Mouse (Mus musculus): ENCODE data around the gene Kmt5b. TPM values are rescaled to one million over a fixed set of nuclear protein-coding genes. Genes with fewer than 3 reads are reported as not detected.

Gene Kmt5b
- total RNA-seq, 2 experiments from 2014 or later: 50.1 to 51.6 TPM

DNA sequence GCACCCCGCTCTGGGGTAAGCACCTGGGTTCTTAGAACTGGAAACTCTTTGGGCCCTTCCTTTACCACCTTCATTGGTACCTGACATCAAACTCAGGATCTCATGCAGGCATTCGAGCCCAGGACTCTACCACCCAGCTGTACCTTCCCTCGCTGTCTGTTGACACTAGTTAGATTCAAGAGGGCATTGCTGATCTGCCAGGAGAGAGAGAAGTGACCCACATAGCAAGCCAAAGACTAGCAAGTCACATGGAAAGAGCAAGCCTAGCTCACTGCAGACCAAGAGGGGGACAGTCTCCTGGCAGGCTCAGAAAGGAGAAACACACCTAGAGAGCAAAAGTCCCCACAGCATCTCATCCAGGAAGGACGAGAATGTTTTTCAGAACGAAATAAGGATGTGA is 73.5 kb downstream of the Kmt5b start:
- DNase-seq (ENCODE audit: low spot score in 2 of 2): no peak

DNA sequence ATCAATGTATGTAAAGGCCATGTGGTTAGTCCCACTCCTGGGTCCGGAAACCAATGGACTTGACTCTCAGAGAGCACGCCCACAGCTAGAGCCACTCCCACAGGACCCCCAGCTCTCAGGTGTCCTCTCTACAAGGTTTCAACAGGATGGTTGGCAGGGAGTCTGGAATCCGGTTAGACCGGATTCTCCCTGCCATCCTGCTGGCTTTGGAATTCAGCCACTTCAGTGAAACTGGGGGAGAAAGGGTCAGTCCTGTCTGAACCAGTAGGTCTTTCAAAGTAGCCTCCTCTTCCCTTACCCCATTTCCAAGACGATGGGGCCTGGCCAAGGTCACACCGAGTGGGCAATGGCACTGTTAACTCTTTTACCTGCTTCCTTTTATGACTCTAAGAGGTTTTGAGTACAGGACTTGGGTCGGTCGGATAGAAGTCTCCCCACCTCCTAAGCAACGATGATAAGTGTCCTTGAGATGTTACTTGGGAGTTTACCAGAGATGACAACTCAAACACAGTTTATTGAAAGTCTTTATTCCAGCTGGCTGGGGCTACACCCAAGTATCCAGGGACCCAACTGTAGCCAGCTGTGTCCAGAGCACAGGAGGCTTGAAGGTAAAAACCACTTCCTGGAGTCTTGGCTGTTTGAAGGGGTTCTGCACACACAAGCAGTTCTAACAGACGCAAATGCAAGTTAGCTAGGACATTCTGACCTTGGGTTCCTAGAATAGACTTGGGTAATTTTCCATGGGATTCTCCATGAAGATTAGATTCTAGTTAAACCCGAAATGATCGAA is 75.3 kb downstream of the Kmt5b start:
- DNase-seq (ENCODE audit: low spot score in 2 of 2): no peak

DNA sequence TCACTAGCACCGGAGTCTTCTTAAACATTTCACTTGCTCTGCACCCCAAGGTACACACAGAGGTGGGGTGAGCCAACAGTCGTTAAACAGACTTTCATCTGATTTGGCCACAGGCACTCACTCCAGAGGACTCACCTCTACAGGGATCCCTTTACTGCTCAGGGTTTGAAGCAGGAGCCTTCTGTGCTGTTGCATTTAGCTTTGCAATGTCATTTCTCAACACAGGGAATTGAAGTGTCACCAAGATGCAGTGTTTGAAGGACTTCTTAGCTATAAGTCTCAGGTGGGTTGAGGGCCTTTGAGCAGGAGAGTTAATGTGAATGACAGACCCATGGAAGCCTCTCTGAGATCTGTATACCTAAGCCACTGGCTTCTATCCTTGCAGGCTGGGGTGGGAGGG is 76.4 kb downstream of the Kmt5b start:
- no peak for DNase-seq (ENCODE audit: low spot score in 2 of 2)

DNA sequence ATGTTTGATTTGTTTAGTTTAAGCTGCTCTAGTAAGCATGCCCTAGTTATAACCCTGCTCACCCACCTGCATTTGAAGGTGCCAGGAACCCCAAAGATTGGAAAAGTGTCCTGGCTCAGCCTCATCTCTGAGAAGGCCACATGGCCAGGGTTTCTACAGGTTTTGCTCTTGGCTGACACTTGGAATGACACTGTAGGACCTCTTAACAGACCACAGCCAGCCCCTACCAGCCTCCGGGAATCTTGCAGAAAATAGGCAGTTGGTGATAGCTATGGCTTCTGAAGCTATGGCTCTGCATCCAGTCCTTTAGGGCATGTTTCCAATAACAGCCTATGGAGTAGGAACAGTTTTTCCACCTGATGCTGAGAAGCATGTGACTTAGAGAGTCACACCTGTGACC is 77.6 kb downstream of the Kmt5b start:
- DNase-seq (ENCODE audit: low spot score in 2 of 2): no peak

DNA sequence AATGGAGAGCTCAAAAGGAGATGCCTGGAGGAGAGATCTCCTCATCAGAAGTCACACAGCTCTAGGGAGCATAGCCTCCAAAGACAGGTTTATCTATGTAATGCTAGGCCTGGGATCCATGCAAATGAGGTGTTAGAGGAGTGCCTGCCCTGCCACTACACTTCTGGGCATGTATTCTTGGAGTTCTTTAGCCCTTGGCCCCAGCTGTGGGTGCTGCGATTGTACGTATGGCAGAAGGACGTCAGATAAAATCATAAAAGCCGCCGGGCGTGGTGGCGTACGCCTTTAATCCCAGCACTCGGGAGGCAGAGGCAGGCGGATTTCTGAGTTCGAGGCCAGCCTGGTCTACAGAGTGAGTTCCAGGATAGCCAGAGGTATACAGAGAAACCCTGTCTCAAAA is 78.1 kb downstream of the Kmt5b start:
- no peak for DNase-seq (ENCODE audit: low spot score in 2 of 2)

DNA sequence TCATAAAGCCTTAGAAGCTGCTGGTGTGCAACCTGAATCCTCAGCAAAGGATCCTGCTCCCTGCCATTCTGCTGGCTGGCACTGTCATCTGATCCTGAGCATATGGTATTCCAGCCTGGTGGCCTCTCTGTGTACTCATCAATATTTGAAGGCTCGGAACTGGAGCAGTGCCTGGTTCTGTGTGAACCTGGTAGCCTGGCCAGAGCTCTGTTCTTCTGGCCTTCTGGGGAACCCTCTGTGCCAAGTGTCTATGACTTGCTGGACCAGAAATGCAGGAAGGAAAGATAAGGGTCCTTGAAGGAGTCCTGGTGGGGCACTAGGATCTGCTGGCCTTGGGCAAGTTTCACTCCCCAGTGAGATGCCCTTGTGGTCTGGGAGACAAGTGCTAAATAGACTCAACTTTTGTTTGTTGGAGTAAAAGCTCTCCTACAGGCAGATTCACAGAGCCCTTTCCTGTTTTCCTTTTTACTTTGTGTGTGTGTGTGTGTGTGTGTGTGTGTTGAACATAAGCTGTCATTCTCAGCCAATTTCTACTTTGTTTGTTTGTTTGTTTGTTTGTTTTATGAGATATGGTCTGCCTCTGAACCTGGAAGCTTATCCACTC is 78.7 kb downstream of the Kmt5b start:
- DNase-seq (ENCODE audit: low spot score in 2 of 2): no peak

DNA sequence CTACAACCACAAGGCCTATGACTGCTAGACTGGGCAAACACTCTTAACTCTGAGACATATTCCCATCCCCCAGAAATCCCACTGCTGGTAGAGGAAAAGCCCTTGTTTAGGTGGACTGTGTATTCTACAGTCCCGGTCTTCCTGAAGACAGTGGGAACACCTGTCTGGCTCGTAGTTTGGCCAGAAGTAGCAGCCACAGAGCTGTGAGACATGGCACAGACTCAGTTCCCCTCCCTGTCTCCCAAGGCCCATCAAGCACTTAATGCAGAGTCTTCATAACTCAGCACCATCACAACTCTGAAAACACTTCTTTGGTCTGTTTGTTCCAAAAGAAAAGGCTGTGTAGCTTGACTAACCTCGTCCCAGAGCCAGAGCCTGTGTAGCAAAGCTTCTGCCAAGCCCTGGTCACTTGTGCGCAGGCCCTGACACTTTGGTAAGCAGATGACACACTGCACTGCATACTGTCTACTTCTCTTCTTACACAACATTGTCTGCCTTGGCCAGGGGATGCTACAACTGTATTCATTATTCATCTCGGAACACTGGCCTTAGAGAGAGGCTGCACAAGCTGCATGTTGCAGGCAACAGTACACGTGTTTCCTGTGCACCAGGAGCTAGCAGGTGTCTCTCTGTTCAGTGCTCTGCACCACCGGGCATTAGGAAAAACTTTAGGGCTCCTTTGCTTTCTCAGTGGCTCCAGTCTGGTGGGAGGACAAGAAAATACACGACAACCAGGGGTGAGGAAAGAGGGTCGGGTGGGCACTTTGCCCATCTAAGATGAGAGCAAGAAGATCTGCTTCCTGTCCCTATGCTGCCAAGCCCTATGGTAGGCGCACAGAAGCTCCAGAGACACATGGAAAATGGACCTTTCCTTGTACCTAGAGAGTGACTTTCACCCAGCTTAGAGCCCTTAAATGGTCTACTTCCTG is 79.7 kb downstream of the Kmt5b start:
- no peak for DNase-seq (ENCODE audit: low spot score in 2 of 2)

DNA sequence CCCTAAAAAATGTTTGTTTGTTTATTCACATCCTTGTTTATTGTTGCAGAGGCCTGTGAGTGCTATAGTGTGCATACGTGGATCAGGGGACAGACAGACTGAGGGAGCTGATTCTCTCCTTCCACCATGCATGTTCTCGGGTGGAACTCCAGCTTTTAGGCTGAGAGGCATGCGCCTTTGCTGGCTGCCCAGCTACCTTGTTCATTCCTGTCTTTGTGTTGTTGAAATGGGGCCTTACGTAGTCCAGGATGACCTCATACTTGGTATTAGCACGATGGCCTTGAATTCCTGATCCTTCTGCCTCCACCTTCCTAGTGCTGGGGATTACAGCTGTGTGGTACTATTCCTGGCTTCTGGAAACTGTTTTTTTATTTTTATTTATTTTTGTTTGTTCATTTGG is 80.5 kb downstream of the Kmt5b start:
- DNase-seq (ENCODE audit: low spot score in 2 of 2): no peak

DNA sequence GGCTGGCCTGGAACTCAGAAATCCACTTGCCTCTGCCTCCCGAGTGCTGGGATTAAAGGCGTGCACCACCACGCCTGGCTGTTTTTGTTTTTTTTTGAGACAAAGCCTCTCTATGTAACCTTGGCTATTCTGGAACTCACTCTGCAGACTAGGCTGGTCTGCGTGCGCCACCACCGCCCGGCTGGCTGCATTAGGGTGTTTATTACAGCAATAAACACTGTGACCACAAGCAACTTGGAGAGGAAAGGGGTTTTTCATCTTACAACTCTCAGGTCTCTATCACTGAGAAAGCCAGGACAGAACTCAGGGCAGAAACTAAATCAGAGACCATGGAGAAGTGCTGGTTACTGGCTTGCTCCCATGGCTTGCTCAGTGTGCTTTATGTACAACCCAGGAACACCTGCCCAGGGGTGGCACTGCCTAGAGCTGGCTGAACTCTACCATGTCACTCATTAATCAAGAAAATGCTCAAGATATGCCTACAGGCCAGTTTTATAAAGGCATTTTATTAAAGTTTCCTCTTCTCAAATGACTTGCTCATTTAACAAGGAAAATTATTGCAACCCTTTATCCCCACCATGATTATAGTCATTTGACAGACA is 81.1 kb downstream of the Kmt5b start:
- no peak for DNase-seq (ENCODE audit: low spot score in 2 of 2)

DNA sequence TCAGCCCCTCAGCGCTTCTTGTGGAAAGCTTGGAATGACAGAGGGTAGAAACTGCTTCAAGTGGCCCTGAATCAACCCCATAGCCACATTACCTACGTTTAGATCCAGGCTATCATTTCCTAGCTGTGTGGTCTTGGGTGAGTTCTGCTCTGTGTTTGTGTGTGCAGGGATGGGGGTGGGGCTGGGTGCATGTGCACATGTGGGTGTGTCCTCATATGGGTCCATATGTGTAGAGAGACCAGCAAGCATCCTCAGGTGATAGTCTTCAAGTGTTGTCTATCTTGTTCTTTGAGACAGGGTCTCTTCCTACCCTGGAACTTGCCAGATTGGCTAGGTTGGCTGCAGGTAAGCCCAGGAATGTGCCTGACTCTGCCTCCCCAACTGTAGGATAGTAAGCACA is 82.0 kb downstream of the Kmt5b start:
- DNase-seq (ENCODE audit: low spot score in 2 of 2): no peak

DNA sequence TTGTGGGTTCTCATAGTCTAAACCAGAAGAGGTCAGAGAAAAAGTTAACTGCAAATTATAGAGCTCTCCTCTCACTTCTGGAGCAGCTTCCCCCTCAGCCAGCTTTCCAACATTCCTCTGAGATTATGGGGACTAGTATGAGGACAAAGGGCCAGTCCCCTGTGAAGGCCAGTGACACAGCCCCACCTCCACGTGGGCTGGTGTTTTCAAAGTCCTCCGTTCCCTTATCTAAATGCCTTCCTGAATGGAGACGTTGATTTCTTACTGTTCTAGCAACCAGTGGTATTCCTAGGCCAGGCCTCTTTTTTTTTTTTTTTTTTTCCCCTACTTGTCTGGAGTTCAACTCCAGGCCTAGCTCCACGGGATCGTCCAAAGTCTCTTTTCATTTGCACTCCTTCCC is 82.9 kb downstream of the Kmt5b start:
- no peak for DNase-seq (ENCODE audit: low spot score in 2 of 2)

DNA sequence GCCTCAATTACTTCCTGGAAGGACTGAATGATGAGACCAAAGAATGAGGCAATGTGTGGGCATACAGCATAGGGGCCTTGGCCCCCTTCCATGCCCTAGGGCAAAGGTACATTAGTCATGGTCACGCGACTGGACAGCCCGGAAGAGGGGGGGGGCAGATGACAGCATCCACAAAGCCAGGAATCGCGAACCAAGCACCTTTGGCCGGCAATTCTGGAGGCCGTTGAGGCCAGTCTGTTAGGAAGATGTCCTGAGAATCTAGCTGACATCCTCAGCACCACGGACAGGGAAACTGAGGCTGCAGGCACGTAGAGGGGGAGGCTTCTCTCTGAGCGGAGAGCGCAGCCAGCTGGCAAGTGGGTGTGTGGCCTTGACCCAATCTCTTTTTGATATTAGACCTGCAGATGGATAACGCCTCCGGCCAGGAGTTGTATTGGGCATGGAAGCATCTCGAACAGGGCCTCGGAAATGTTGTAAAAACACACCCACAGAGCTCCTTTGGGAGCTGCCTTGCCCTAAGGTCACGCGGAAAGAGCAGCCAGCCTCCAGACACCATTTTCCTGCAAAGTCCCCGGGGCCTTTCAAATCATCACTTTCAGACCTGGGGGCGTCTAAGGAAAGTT is 83.7 kb downstream of the Kmt5b start:
- DNase-seq (ENCODE audit: low spot score in 2 of 2): no peak

DNA sequence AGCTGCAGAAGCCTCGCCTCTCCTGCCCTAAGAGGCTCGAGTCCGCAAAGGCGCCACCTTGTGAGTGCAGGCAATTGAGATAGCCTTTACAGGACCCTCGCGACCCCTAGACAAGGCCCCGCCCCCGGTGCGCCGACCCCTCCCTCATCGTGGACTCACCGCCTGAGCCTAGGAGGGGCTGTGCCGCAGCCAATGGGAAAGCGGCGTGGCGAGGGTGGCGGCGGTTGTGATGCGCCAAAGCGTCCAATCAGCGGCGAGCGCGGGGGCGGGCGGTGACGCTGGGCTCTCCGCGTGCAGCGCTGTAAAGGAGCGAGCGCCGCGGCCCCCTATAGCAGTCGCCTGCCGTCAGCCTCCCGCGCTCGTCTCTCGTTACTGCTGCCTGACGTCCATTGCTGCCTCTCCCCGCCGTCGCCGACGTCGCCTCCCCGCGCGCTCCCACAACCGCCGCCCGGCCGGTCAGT is 84.3 kb downstream of the Kmt5b start, which contains the start of gene Chka:
Chka (plus strand) TSS at position 272 of the 461 bp plus-strand sequence.
- DNase-seq (ENCODE audit: low spot score in 2 of 2): peak; percentile 97 to 99

DNA sequence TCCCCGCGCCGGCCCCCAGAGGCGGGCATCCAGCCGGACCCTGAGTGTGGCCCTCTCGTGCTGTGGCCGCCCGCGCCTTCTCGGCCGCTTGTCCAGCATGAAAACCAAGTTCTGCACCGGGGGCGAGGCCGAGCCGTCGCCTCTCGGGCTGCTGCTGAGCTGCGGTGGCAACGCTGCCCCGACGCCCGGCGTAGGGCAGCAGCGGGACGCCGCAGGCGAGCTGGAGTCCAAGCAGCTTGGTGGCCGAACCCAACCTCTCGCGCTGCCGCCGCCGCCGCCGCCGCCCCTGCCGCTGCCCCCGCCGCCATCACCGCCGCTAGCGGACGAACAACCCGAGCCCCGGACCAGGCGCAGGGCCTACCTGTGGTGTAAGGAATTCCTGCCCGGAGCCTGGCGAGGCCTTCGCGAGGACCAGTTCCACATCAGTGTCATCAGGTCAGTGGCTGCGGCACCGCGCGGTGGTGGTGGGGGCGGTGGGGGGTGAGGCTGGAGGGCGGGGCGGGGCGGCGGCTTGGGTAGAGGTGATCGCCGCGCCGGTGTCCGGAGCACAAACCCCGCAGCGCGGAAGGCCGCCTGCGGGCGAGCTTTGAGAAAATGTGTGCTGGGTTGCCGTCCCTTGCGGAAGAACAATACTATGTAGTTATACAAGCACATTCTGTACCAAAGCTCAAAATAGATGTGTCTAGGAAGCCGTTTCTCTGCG is 84.9 kb downstream of the Kmt5b start:
- DNase-seq (ENCODE audit: low spot score in 2 of 2): peak; percentile 30 to 54

DNA sequence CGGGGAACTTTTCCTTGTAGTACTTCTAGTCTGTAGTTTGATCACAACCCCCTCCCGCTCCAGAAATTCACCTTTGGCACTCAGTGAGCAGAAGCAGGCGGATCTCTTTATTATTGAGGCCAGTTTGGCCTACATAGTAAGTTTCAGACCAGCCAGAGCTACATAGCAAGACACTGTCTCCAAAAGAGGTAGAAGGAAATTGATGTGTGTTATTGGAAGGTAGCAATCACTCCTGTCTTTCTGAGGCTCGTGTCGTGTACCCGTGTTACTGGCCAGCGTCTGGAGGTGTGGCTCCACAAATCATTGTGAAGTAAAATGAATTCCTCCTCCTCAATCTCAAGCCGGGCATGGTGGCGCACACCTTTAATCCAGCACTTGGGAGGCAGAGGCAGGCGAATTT is 85.9 kb downstream of the Kmt5b start:
- no peak for DNase-seq (ENCODE audit: low spot score in 2 of 2)

DNA sequence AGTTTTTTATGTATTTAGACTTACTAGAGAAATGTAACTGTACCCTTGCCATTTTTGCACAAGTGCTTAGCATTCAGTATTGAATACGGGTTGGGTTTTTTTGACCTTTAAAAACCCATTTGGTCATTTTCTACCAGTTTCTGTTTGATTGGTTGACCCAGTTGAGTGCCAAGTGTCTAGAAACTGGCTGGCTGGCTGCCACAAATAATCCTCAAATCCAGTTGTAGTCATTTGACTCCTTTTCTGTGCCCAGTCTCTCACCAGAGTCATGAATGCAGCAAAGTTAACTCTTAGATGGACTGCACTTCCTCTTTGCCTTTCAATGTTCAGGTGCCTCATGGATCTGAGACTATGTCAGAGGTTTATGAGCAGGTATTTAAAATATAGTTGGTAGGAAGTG is 86.7 kb downstream of the Kmt5b start:
- peak in 1 of 2 experiments; percentile 33 for DNase-seq (ENCODE audit: low spot score in 2 of 2)

DNA sequence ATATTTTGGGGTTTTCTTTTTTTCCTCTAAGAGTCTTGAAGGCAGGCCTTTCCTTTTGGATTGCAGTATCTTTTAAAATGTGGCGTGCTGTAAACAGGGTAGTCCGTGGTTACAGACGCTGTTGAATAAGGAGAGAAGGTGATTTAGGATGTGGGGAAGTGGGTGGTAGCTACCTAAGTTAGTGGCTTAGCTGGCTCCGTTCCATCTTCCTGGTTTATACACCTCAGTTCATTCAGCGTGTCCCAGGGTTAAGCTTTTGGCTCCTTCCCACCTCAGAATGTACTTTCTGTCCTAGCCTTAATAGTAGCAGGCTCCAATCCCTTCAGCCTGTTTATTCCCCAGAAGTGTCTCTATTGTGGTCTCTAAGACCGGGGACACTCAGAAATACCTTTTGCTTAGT is 87.9 kb downstream of the Kmt5b start:
- DNase-seq (ENCODE audit: low spot score in 2 of 2): no peak

DNA sequence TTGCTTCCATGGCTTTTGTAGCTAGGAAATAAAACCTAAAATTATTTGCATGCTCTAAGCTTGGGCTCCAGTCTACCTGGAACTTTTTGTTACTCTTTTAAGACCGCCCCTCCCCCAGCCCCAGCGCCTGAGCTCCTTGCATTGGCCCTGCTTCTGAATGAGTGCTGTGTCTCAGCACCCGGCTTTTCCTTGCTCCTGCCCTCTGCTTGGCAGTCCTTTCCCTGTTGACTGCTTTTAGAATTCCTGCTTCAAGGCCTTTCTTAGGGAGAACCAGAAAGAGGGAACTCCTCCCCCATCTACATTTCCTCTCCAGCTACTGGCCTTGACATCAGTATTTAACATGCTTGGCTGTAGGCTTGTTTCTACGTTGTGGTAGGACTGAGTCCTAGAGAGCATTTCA is 88.4 kb downstream of the Kmt5b start:
- DNase-seq (ENCODE audit: low spot score in 2 of 2): peak in 1 of 2 experiments; percentile 55

DNA sequence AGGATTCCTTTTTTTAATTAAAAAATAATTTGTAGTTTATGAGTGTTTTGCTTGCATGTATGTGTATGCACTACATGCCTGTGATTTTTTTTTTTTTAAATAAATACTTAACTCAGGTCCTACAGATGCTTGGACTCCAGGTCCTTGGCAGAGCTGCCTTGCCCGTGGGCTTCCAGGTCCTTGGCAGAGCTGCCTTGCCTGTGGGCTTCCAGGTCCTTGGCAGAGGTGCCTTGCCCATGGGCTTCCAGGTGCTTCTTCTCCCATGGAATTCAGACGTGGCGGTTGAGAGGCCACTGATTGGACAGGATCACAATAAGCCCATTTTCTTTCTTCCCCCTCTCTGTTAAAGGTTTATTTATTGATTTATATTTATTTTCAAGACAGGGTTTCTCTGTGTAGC is 90.0 kb downstream of the Kmt5b start:
- no peak for DNase-seq (ENCODE audit: low spot score in 2 of 2)

DNA sequence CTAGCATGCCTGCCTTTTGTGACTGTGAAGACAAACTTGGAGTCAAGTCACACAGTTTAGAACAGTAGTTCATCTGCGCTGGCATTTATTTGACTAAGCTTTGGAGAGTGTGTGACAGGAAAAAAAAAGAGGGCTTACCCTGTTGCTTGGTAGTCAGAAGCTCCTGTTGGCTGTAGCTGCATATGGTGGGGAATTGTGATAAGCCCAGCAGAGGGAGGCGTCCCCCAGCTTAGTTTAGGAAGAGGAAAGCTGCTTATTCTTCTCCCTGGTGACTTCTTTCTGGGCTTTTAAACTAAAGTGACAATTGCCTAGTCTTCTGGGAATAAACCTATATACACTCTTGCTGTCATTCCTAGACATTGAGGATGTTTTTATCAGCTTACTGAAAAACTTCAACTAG is 95.5 kb downstream of the Kmt5b start:
- DNase-seq (ENCODE audit: low spot score in 2 of 2): no peak

Measured in layer of hippocampus, adult 18-20 months (tissue).